Mouse (Mus musculus): ENCODE results near the gene Tm9sf4.

DNA sequence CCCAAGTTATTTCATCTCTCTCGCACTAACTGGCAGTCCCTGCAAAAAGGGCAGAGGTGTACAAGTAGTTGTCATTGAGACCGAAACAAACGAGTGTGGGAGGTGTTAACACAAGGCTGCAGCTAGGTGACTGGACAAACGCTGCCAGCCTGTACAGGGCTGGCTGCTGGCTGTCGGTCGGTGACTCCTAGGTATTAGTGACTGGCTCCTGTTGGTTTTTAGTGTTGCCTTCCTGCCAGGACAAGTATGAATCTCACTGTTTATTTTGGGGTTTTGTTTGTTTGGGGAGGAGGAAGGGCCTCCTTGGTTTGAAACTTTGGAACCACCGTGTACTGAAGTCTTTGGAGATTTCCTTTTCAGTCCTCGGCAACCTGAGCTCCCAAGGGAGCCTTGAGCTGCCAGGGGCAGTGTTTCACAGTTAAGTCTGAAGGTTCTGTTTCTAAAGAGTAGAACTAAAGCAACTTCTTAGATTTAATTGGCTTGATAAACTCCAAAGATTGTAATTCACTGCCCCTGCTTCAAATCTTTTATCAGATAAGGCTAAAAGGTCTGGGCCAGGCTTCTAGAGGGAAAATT is 15.0 kb downstream of the Tm9sf4 start:
- TF ChIP-seq CTCF (IDR thresholded peaks at IDR 0.05; ENCODE audit: control insufficient read depth, insufficient read depth, low read length) (no peak), POLR2A (IDR thresholded peaks at IDR 0.05; ENCODE audit: borderline replicate concordance, control insufficient read depth, low read depth, low read length) (no peak)
